8 mouse cellular contexts compared by ENCODE assay signal in genomic region chr1:180215044-180215443, GRCm38 (mm10). TPM values are rescaled to one million over a fixed set of nuclear protein-coding genes. Genes with fewer than 3 reads are reported as not detected.
DNase-seq lines count a peak whose midpoint lies in the region; ATAC-seq and TF ChIP-seq lines count a peak whose summit lies in the region.

No protein-coding gene starts in this region.

- H3K27me3 ChIP-seq in E14TG2a.4 (ENCODE audit: insufficient read depth, low read length): peaks cover 12% of the 10 kb centered on the region

- peak; percentile 80 for TF ChIP-seq CTCF in E14TG2a.4 (conservative IDR thresholded peaks at IDR 0.05; ENCODE audit: low read length)

- peak; percentile 92 for ATAC-seq in erythroblast, adult 5-6 weeks (replicated peaks; ENCODE audit: low FRiP score, poor library complexity, severe bottlenecking)
- peak; percentile 95 for ATAC-seq in neutrophil, adult 5-6 weeks (ENCODE audit: extremely low read depth, insufficient number of reproducible peaks, low FRiP score, poor library complexity, severe bottlenecking)

- H3K4me3 ChIP-seq in E14TG2a.4 (replicated peaks; ENCODE audit: low read length): no peak overlapping the region

- no peaks in the 10 kb centered on the region for H3K36me3 ChIP-seq in E14TG2a.4 (ENCODE audit: insufficient read depth, low read length)

- peaks cover 4% of the 10 kb centered on the region; the same call in 1 of the 2 replicates for H3K9me3 ChIP-seq in E14TG2a.4 (ENCODE audit: low read length)

- H3K4me1 ChIP-seq in E14TG2a.4 (replicated peaks; ENCODE audit: low read depth, low read length): peaks cover 35% of the 10 kb centered on the region

- peak; percentile 88 for DNase-seq in brain, adult 2 months (ENCODE audit: low read depth, low spot score)
- DNase-seq in heart, postnatal 10 days: peak; percentile 81 to 82
- peak; percentile 80 to 81 for DNase-seq in kidney, postnatal 36 days
- peak; percentile 70 to 77 for DNase-seq in lung, adult 18-20 months
- DNase-seq in thymus, postnatal 10 days (ENCODE audit: low spot score in 2 of 2): peak; percentile 38 to 69

- intact Hi-C loops in heart, postnatal 10 days (cut with DNase I): loop anchor here (1.0 to 2.0 kb wide), 2 partner anchors 40 to 358 kb away; no protein-coding TSS in a partner anchor

RNA-seq across cellular contexts. Expression of gene Coq8a, which starts 15.6 kb away (rescaled TPM):
- 7.3 TPM in 1 of 2 replicates, not detected in the other for total RNA-seq in erythroblast, adult 5-6 weeks (2015; ENCODE audit: low replicate concordance)
- 2.0 TPM in 1 of 2 replicates, not detected in the other for total RNA-seq in erythroblast, adult 5-6 weeks (2017; ENCODE audit: low replicate concordance)
- total RNA-seq in heart, postnatal 10 days (2021): 100 to 1,000 TPM; 568 to 689 TPM
- total RNA-seq in neutrophil, adult 5-6 weeks (2017): 46.3 TPM in 2 replicates

RNA-seq across cellular contexts. Expression of gene Psen2, which starts 48.2 kb away (rescaled TPM):
- 7.5 and 7.9 TPM in 2 replicates for total RNA-seq in erythroblast, adult 5-6 weeks (2015; ENCODE audit: low replicate concordance)
- total RNA-seq in erythroblast, adult 5-6 weeks (2017; ENCODE audit: low replicate concordance): 7.2 and 7.4 TPM in 2 replicates
- total RNA-seq in heart, postnatal 10 days (2021): 10 to 100 TPM; 13.5 to 15.3 TPM
- total RNA-seq in neutrophil, adult 5-6 weeks (2017): 66.0 and 74.3 TPM in 2 replicates
